Mouse (Mus musculus) layer of hippocampus, adult 11-12 months (tissue): Measurements from ENCODE around the gene Mon1b.

ENCODE experiments used
- DNase-seq: peaks from one replicate; pipeline ENCODE4 v3.0.0; 2022; ENCODE audit warnings: low spot score

Gene Mon1b

DNA sequence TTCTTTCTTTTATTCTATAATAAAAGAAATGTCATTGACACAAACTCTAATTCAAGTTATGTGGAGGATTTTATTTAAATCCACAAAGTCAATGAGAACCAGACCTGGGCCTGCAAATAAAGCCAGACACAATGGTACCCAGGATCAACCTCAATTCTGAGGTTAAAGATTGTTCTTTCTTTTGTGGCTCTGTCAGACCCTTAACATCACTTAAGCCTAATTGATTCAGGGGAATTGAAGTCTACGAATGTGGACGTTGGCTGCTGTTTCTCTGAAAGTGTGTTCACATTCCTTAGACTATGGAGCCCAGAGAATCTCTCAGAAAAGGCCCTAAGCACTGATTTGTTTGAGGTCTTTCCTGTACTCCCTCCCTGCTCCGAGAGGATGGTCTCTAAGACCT lies 37.9 kb downstream of the Mon1b start:
- no peak for DNase-seq

- DNase-seq, result no peak
Measured at GRCm38 (mm10) chr8:113674611-113675010, 39.2 kb downstream of the Mon1b start.

GRCm38 (mm10) chr8:113675281-113675680 lies 39.9 kb downstream of the Mon1b start:
- no peak for DNase-seq

- no peak for DNase-seq
Measured at GRCm38 (mm10) chr8:113676811-113677210, 41.4 kb downstream of the Mon1b start.

DNA sequence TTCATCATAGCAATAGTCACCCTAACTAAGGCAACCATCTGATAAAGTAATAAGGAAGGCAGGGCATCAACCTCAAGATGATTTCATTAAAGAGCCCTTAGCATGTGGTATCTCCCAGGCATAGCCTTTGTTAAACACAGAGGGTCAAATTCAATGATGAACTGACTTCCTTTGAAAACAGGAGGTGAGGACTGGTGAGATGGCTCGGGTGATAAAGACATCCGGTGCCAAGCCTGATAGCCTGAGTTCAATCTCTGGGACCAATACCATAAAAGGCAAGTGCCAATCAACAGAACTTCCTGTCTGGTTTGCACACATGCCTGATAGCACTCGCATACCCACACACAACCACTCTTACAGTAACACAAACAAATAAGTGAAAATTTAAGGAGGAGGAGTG lies 44.0 kb downstream of the Mon1b start:
- DNase-seq, result no peak

GRCm38 (mm10) chr8:113687889-113688542 lies 52.6 kb downstream of the Mon1b start:
- no peak for DNase-seq

- no peak for DNase-seq
Measured at GRCm38 (mm10) chr8:113688543-113688915, 53.1 kb downstream of the Mon1b start.

DNA sequence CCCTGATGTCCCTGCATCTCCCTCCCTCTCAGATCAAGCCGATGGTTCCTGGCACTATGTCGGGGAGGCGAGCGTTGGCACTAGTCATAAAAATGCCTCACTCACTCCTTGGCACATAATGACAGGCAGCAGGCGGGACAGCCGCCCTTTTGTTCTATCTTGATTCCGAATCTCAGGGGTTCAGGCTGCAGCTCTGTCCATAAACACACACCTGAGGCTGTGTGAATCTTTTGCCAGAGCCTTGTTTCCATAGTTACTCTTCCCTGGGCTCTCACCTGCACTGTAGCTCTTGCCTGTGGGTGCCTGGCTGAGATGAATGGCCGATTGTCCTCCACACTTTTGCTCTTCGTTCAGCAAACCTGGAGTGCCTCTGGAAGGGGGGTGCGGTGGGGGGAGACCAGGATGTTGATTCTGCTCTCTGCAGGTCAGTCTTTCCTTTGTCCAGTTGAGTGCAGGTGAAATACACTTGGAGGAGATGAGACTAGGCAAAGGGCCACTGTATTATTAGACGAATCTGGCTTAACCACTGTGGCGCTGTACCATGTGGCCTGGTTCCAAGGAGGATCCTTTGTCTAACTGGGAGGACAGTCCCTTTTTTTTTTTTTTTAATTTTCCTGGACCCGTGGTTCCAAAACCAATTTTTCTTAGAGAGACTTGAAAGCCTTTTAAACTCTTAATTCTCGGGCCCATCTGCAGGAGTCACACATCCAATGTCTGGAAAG lies 56.4 kb downstream of the Mon1b start:
- DNase-seq, result no peak
